Mouse (Mus musculus) heart, embryonic 12.5 days (tissue): ENCODE data around the gene Bmi1. TPM values are rescaled to one million over a fixed set of nuclear protein-coding genes. Genes with fewer than 3 reads are reported as not detected.

Experiments
- ATAC-seq: fragments of 200-750 bp; cut with Nextera tagmentation; 2 replicates; pipeline ENCODE4 v1.8.0; 2017; ENCODE audit warnings: moderate TSS enrichment, moderate library complexity; ENCODE audit not compliant: insufficient number of reproducible peaks, low FRiP score
- H3K27ac ChIP-seq: fragments of 300-500 bp; sonication (generic); 2 replicates; pipeline ENCODE4 v1.5.1; 2016; ENCODE audit warnings: mild to moderate bottlenecking, moderate library complexity; ENCODE audit not compliant: poor library complexity, severe bottlenecking
- H3K27me3 ChIP-seq: fragments of 300-500 bp; sonication (generic); replicated peaks from 2 replicates; pipeline ENCODE4 v1.6.1; 2016; ENCODE audit warnings: mild to moderate bottlenecking, moderate library complexity
- H3K36me3 ChIP-seq: fragments of 300-500 bp; sonication (generic); 2 replicates; pipeline ENCODE4 v1.6.1; 2016; ENCODE audit warnings: mild to moderate bottlenecking, moderate library complexity
- H3K4me1 ChIP-seq: fragments of 300-500 bp; sonication (generic); replicated peaks from 2 replicates; pipeline ENCODE4 v1.6.1; 2016; ENCODE audit warnings: mild to moderate bottlenecking
- H3K4me2 ChIP-seq: fragments of 300-500 bp; sonication (generic); 2 replicates; pipeline ENCODE4 v1.6.1; 2016; ENCODE audit warnings: mild to moderate bottlenecking, moderate library complexity
- H3K4me3 ChIP-seq: fragments of 300-500 bp; sonication (generic); 2 replicates; pipeline ENCODE4 v1.5.1; 2016; ENCODE audit warnings: mild to moderate bottlenecking
- H3K9ac ChIP-seq: fragments of 300-500 bp; sonication (generic); 2 replicates; pipeline ENCODE4 v1.6.1; 2016; ENCODE audit warnings: mild to moderate bottlenecking, moderate library complexity
- H3K9me3 ChIP-seq: fragments of 300-500 bp; sonication (generic); replicated peaks from 2 replicates; pipeline ENCODE4 v1.6.1; 2016; ENCODE audit warnings: mild to moderate bottlenecking, moderate library complexity
- WGBS: fragments of 180-500 bp; shearing (Covaris S2); methylation state at CpG from one replicate; pipeline ENCODE4 v1.1.7; 2016; 5-methylcytosine and 5-hydroxymethylcytosine counted together
- polyA plus RNA-seq: library from polyadenylated mRNA; unstranded; fragments of >200 nt; fragmentation: Nextera tagmentation; extraction: Ambion mirVana; gene quantifications from 2 replicates; pipeline ENCODE4 v1.2.1, GENCODE M21; 2016

Bmi1 gene
- polyA plus RNA-seq, 1 experiment from 2014 or later, result 15.6 TPM

- no peak overlapping the region for H3K27ac ChIP-seq
- no peak overlapping the region for H3K9ac ChIP-seq
- WGBS, result 48% methylated on average over 9 of the region's 9 CpGs
- H3K4me1 ChIP-seq, result 0 out of 2 replicates have a peak, but pooled peaks cover 2% of the 10 kb centered on the region
- H3K4me3 ChIP-seq, result no peak overlapping the region
- no peaks in the 10 kb centered on the region for H3K27me3 ChIP-seq
- H3K9me3 ChIP-seq, result no peaks in the 10 kb centered on the region
- H3K36me3 ChIP-seq, result no peaks in the 10 kb centered on the region
- ATAC-seq, result no peak
- no peak overlapping the region for H3K4me2 ChIP-seq
Observed at GRCm38 (mm10) chr2:18731718-18732117, 54.9 kb downstream of the Bmi1 start.

- no peak for ATAC-seq
- no peak overlapping the region for H3K4me3 ChIP-seq
- 26% methylated on average over 5 of the region's 5 CpGs for WGBS
Observed at GRCm38 (mm10) chr2:18734394-18735127, 57.7 kb downstream of the Bmi1 start.

More at GRCm38 (mm10) chr2:18734394-18735127, 57.7 kb downstream of the Bmi1 start:
- H3K9ac ChIP-seq, result no peak overlapping the region
- no peaks in the 10 kb centered on the region for H3K36me3 ChIP-seq
- no peak overlapping the region for H3K4me2 ChIP-seq
- no peaks in the 10 kb centered on the region for H3K27me3 ChIP-seq
- H3K9me3 ChIP-seq, result no peaks in the 10 kb centered on the region
- 0 out of 2 replicates have a peak, but pooled peaks cover 2% of the 10 kb centered on the region for H3K4me1 ChIP-seq
- no peak overlapping the region for H3K27ac ChIP-seq

Other genes with a start within 250 kb of the Bmi1 start
- 144 and 153 TPM in 2 replicates for gene Commd3, start 4.6 kb upstream of the Bmi1 start, polyA plus RNA-seq
- gene Spag6, start 17.0 kb downstream of the Bmi1 start, polyA plus RNA-seq, result 0.14 TPM in 1 of 2 replicates, not detected in the other